Mouse (Mus musculus): ENCODE results near the gene Bdh2. TPM values are rescaled to one million over a fixed set of nuclear protein-coding genes. Genes with fewer than 3 reads are reported as not detected.

The Bdh2 gene
- total RNA-seq, 2 experiments from 2014 or later = 2.3 to 3.9 TPM

DNA sequence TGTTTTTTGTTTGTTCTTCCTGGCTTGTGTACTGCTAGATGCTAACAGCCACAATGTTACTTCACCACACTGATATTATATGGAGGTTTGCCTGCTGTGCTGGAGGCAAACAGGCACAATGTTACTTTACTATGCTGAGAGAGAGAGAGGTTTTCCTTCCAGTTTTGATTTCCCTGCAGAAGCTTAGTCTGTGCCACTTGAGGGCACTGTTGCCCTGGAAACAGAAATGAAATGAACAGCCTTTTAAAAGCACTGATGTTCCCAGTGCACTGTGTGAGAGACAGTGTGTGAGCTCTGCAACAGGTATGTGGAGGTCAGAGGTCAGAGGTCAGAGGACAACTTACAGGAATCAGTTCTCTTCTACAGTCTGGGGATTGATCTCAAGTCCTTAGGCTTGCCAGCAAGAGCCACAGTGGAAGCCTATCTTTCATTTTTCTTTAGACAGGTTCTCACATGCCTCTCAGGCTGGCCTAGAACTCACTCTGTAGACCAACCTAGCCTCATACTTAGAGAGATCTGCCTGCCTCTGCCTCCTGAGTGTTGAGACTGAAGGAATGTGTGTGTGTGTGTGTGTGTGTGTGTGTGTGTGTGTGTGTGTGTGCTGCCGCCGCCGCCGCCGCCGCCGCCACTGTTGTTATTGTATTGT, 9.4 kb downstream of the Bdh2 start:
- intact Hi-C loops (cut with DNase I) = loop anchor here (5.0 kb wide), 1 partner anchor 37 kb away; no protein-coding TSS in a partner anchor
- no peak for DNase-seq

DNA sequence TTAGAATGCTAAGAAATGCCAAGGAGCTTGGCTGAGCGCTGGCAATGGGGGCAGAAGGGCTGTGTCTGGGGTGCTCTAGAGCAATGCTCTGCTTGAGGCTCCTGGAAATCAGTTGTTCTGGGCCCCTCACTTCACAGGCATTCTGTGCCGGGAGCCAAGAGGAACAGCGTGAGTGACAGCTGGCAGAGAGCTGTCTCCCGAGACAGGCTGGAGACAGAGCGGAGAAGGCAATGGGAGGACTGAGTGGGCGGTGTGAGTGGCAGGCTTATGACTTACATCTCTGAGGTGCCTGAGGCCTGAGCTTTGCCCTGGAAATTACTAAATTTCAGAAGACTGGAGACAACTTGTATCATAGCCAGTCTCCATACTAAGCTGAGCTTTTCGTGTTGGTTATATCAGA, 12.7 kb downstream of the Bdh2 start:
- intact Hi-C loops (cut with DNase I) = loop anchor here (5.0 kb wide), 1 partner anchor 34 kb away; no protein-coding TSS in a partner anchor
- no peak for DNase-seq

- DNase-seq = no peak
- intact Hi-C loops (cut with DNase I) = no loop called here
These were observed 14.5 kb downstream of the Bdh2 start for GRCm38 (mm10) chr3:135295559-135295958.

- intact Hi-C loops (cut with DNase I) = no loop called here
- DNase-seq = no peak
These were observed 17.5 kb downstream of the Bdh2 start for GRCm38 (mm10) chr3:135298560-135298959.

- intact Hi-C loops (cut with DNase I) = no loop called here
- no peak for DNase-seq
These were observed 19.1 kb downstream of the Bdh2 start for GRCm38 (mm10) chr3:135300081-135300480.

- intact Hi-C loops (cut with DNase I) = no loop called here
- no peak for DNase-seq
These were observed 23.0 kb downstream of the Bdh2 start for GRCm38 (mm10) chr3:135304060-135304459.

DNA sequence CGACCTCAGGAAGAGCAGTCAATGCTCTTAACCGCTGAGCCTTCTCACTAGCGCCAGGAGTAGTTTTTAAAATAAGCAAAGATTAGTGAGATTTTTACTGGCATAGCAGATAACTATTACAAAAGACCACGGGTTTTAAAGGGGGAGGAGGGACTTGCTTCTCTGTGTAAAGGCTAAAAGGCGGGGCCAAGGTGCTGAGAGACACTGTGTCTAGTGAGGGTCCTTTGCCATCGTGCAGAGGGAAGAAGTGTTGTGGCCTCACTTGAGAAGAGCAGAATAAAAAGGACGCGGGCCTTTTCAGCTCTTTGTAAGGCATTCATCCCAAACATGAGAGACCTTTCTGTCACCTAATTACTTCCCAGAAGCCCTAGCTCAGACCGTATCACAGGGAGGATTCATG, 23.5 kb downstream of the Bdh2 start:
- no peak for DNase-seq
- intact Hi-C loops (cut with DNase I) = no loop called here

DNA sequence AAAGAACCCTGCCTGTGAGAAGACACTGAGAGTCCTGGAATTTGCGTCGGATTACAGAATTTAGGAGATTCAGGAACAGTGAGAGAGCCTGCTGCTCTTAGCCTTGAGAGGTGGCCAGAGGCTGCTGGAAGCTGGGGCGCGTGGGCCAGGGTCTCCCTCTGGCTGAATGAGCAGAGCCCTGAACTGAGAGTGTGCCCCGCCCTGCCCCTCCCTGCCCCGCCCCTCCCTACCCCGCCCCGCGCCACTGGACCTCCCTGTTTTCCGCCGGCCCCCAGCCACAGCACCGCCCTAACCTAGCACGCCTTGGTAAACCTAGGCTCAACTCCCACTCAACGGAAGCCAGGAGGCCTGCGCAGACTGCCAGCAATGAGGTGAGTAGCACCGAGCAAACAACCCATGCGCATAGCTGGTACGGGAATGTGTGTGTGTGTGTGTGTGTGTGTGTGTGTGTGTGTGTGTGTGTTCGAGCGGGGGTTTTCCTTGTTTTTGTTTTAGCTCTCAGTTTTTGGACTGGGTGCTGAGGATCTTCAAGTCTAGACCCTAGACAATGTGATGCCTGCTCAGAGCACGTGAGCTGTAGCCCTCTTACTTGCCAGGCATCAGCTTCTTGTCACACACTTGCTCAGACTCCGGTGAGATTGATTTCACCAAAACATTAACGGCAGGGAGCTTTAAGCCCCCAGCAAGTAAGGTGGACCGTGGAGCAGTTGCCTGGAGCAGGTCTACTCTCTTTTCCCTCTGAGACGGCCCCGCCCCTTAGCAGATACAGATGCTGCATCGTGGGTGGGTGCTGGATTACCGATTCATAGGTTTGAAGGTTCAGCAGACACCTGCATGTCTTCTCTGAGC, 26.6 kb downstream of the Bdh2 start, which contains the start of gene Slc9b2:
TSS of gene Slc9b2 (plus strand) at position 290 of the 849 bp plus-strand sequence.
- intact Hi-C loops (cut with DNase I) = no loop called here
- DNase-seq = no peak

DNA sequence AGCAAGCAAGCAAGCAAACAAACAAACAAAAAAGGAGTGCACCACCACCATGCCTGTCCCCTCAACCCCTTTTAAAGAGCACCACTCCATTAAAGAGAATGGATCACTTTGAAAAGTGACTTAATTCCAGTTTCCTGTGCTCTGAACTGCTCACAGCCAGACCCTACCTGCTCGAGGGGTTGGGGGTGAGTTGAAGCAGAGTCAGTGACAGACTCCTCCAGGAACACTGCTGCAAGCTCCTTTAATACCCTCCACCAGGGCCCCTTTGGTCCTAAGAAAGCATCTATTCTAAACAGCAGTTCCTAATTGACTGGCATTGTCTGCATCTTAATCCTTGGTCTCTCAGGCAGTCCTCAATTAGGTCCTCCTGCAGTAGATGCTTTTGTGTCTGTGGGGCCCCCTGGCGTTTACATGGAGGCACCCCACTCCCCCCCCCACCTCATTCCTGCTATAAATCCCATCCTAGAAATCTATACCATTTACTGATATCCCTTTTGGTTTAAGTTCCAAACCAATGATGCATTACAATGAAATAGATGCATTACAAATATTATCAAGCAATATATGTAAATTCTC, 32.0 kb downstream of the Bdh2 start:
- intact Hi-C loops (cut with DNase I) = no loop called here
- no peak for DNase-seq

DNA sequence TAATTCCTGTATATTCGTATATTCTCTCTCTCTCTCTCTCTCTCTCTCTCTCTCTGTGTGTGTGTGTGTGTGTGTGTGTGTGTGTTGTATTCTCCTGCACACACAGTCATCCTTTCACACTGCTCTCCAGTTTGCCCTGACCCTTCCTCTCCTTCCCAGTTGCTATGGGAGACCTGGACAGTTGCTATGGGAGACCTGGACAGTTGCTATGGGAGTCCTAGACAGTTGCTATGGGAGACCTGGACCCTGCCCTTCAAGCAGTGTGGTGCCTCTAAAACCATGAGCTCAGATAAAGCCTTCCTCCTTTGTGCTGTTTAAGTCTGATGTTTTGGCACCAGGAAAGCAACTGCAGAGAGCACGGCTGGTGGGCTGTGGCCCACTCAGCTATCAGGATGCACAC, 32.7 kb downstream of the Bdh2 start:
- intact Hi-C loops (cut with DNase I) = no loop called here
- DNase-seq = no peak

DNA sequence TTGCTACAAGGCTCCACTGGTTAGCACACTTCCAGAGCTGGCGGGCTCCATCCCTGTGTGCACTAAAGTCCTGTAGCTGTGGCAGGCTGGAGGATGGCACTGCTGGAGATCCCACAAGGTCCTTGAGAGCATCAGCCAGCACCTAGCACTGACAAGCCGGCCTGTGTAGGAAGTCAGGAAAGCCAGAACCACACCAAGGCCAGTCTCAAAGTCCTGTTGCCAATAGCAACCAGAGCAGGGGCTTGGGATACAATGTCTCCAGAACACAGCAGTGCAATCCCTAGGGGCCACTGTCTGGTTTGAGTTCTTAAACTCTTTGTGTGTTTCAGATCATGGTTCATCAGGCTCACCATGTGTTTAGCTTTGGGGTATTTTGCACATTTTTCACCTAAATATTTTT, 33.8 kb downstream of the Bdh2 start:
- intact Hi-C loops (cut with DNase I) = no loop called here
- DNase-seq = no peak

- DNase-seq = no peak
- intact Hi-C loops (cut with DNase I) = no loop called here
These were observed 34.9 kb downstream of the Bdh2 start for GRCm38 (mm10) chr3:135315720-135316425.

DNA sequence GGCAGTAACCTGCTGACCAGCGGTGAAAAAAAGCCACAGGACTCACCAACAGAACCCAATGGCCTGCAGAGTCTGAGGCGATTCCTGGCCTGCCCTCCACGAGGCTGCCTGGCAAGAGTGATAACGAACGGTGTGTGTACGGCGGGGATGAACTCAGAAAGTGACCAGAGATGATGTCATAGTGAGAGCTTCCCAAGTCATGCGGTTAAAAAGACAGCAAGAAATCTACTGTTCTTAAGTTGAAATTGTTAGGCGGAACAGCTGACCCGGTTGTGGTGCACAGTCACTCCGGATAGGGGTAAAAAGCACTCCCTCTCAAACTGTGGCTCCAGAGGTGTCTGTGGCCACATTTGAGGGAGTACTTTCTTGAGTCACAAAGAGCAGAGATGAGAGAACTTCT, 37.3 kb downstream of the Bdh2 start:
- intact Hi-C loops (cut with DNase I) = no loop called here
- no peak for DNase-seq

DNA sequence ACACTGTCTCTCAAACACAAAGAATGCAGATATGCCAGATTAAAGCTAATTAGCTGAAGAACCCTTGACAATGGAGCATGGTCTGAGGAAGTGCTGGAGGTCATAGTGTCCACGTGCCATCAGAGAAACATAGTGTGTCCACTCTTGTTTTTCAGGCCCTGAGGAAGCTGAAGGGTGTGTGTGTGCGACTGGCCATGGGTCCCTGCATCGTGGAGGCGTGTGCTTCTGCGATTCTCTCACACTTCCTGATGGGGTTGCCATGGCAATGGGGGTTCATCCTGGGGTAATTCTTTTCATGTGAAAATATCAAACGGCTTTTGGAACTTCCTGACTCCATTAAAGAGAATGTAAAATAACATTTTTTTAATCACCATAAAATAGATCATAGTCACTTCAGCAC, 43.3 kb downstream of the Bdh2 start:
- no peak for DNase-seq
- intact Hi-C loops (cut with DNase I) = no loop called here

GRCm38 (mm10) chr3:135327176-135327575, 46.2 kb downstream of the Bdh2 start:
- intact Hi-C loops (cut with DNase I) = loop anchor here (5.0 kb wide), 1 partner anchor 35 kb away; no protein-coding TSS in a partner anchor
- no peak for DNase-seq

- intact Hi-C loops (cut with DNase I) = loop anchor here (5.0 kb wide), 1 partner anchor 35 kb away; no protein-coding TSS in a partner anchor
- DNase-seq = no peak
These were observed 46.6 kb downstream of the Bdh2 start for GRCm38 (mm10) chr3:135327601-135328000.

DNA sequence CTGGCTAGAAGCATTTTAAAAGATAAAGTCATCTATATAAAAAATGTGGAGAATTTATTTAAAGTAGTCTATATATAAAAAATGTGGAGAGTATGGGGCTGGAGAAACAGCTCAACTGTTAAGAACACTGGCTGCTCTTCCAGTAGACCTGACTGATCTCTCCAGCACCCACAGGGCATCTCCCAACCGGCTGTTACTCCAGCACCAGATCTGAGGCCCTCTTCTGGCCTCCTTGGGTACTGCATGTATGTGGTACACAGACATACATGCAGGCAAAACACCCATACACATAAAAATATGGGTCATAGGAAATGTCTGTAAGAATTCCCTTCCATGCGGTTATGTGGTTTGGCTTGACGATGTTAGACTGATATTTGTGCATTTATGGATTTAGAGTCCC, 47.5 kb downstream of the Bdh2 start:
- peak in 1 of 2 experiments; percentile 29 for DNase-seq
- intact Hi-C loops (cut with DNase I) = loop anchor here (5.0 kb wide), 1 partner anchor 36 kb away; no protein-coding TSS in a partner anchor

DNA sequence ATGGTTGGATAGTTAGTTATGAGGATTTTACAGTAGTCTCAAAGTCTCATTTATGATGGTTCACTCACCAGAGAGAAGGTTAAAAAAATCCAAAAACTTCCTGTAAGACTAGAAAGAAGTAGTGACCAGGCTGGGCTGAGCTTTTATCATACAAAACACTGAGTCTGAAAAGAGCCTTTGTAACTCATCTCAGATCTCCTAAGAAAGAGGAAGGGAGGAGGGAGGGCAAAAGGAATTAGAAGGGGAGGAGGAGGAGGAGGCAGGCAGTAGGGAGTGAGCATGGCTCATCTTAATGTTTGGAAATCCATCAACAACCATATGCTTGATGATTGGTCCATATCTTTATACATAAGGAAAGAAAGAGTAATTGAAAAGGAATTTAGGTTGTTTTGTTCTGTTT, 51.7 kb downstream of the Bdh2 start:
- no peak for DNase-seq
- intact Hi-C loops (cut with DNase I) = no loop called here

- DNase-seq = no peak
- intact Hi-C loops (cut with DNase I) = no loop called here
These were observed 52.7 kb downstream of the Bdh2 start for GRCm38 (mm10) chr3:135333763-135334162.

- DNase-seq = no peak
- intact Hi-C loops (cut with DNase I) = no loop called here
These were observed 66.8 kb downstream of the Bdh2 start, which contains the start of gene Slc9b1 for GRCm38 (mm10) chr3:135347739-135348264. TSS of gene Slc9b1 (plus strand) at chr3:135348029.
